Mouse (Mus musculus) MEL (cell line): ENCODE results near the gene Olfr645.

Source experiments
- CTCF ChIP-seq, 3 experiments: IDR thresholded peaks in 2 of 3; conservative IDR thresholded peaks in 1 of 3; 2 replicates each; pipeline ENCODE4 v1.5.1; 2011 to 2012; ENCODE audit warnings: low read length in 3 of 3, low read depth in 2 of 3, mild to moderate bottlenecking in 2 of 3, improper control_type of control experiment in 1 of 3, inconsistent platforms in 1 of 3, mixed read lengths in 1 of 3, moderate library complexity in 1 of 3; ENCODE audit not compliant: control insufficient read depth in 1 of 3, insufficient read depth in 1 of 3, poor library complexity in 1 of 3, severe bottlenecking in 1 of 3
- HCFC1 ChIP-seq: IDR thresholded peaks from 2 replicates; pipeline ENCODE4 v1.6.1; 2012; ENCODE audit warnings: low read depth, mild to moderate bottlenecking, inconsistent platforms, low read length, improper control_type of control experiment, moderate library complexity
- MAX ChIP-seq: IDR thresholded peaks from 2 replicates; pipeline ENCODE4 v1.6.1; 2011; ENCODE audit warnings: low read length, improper control_type of control experiment
- MYC ChIP-seq: IDR thresholded peaks from 2 replicates; pipeline ENCODE4 v1.6.1; 2011; ENCODE audit warnings: low read depth, mild to moderate bottlenecking, low read length, improper control_type of control experiment, moderate library complexity
- NRF1 ChIP-seq: IDR thresholded peaks from 2 replicates; pipeline ENCODE4 v1.6.1; 2014; ENCODE audit warnings: low read depth, mild to moderate bottlenecking, inconsistent platforms, low read length, improper control_type of control experiment, moderate library complexity; ENCODE audit not compliant: poor library complexity, insufficient read depth, severe bottlenecking
- POLR2A ChIP-seq, 2 experiments: IDR thresholded peaks; 2 replicates each; pipeline ENCODE4 v1.6.1; 2011 to 2012; ENCODE audit warnings: low read length in 2 of 2, mild to moderate bottlenecking in 2 of 2, control low read depth in 1 of 2, improper control_type of control experiment in 1 of 2, low read depth in 1 of 2, moderate library complexity in 1 of 2; ENCODE audit not compliant: control insufficient read depth in 1 of 2, insufficient read depth in 1 of 2, poor library complexity in 1 of 2
- RAD21 ChIP-seq: IDR thresholded peaks from 2 replicates; pipeline ENCODE4 v1.6.1; 2011; ENCODE audit warnings: mild to moderate bottlenecking, low read depth, low read length, improper control_type of control experiment
- TAL1 ChIP-seq: IDR thresholded peaks from 2 replicates; pipeline ENCODE4 v1.6.1; 2012; ENCODE audit warnings: mild to moderate bottlenecking, inconsistent platforms, low read length, moderate library complexity, mixed read lengths
- ZC3H11A ChIP-seq: IDR thresholded peaks from 2 replicates; pipeline ENCODE4 v1.6.1; 2012; ENCODE audit warnings: low read depth, mild to moderate bottlenecking, inconsistent platforms, low read length, improper control_type of control experiment

GRCm38 (mm10) chr7:104104757-104104972, 19.4 kb upstream of the Olfr645 start, which contains the start of gene Olfr646:
- TF ChIP-seq ZC3H11A = no peak
- TF ChIP-seq NRF1 = no peak
- TF ChIP-seq CTCF (IDR thresholded peaks at IDR 0.05 in 2 of 3, conservative IDR thresholded peaks at IDR 0.05 in 1 of 3; ENCODE audit: control insufficient read depth in 1 of 3, insufficient read depth in 1 of 3, low read depth in 2 of 3, low read length in 3 of 3, poor library complexity in 1 of 3, severe bottlenecking in 1 of 3) = no peak
- no peak for TF ChIP-seq POLR2A (IDR thresholded peaks at IDR 0.05; ENCODE audit: control insufficient read depth in 1 of 2, insufficient read depth in 1 of 2, low read depth in 1 of 2, low read length in 2 of 2, poor library complexity in 1 of 2)
- no peak for TF ChIP-seq HCFC1
- no peak for TF ChIP-seq RAD21
- TF ChIP-seq MYC = no peak
- no peak for TF ChIP-seq TAL1
- no peak for TF ChIP-seq MAX
